Mouse (Mus musculus) midbrain, embryonic 16.5 days (tissue): ENCODE data around the gene Gal3st4. TPM values are rescaled to one million over a fixed set of nuclear protein-coding genes. Genes with fewer than 3 reads are reported as not detected.

Source experiments
- ATAC-seq: fragments of 200-750 bp; cut with Nextera tagmentation; 2 replicates; pipeline ENCODE4 v1.8.0; 2017; ENCODE audit warnings: moderate TSS enrichment
- H3K27ac ChIP-seq: fragments of 300-500 bp; sonication (generic); 2 replicates; pipeline ENCODE4 v1.5.1; 2014; ENCODE audit warnings: mild to moderate bottlenecking, low read length, mixed read lengths
- H3K27me3 ChIP-seq: fragments of 300-500 bp; sonication (generic); 2 replicates; pipeline ENCODE4 v1.6.1; 2014; ENCODE audit warnings: low read depth, low read length, mixed read lengths; ENCODE audit not compliant: control insufficient read depth, insufficient read depth
- H3K36me3 ChIP-seq: fragments of 300-500 bp; sonication (generic); 2 replicates; pipeline ENCODE4 v1.6.1; 2014; ENCODE audit warnings: mild to moderate bottlenecking, low read length, moderate library complexity, mixed read lengths; ENCODE audit not compliant: control insufficient read depth, insufficient read depth
- H3K4me1 ChIP-seq: fragments of 300-500 bp; sonication (generic); 2 replicates; pipeline ENCODE4 v1.6.1; 2014; ENCODE audit warnings: mild to moderate bottlenecking, low read length, mixed read lengths; ENCODE audit not compliant: control insufficient read depth, insufficient read depth
- H3K4me2 ChIP-seq: fragments of 300-500 bp; sonication (generic); 2 replicates; pipeline ENCODE4 v1.6.1; 2014; ENCODE audit warnings: mild to moderate bottlenecking, low read length, mixed read lengths
- H3K4me3 ChIP-seq: fragments of 300-500 bp; sonication (generic); 2 replicates; pipeline ENCODE4 v1.5.1; 2014; ENCODE audit warnings: low read depth, mild to moderate bottlenecking, low read length, moderate library complexity, mixed read lengths
- H3K9ac ChIP-seq: fragments of 300-500 bp; sonication (generic); 2 replicates; pipeline ENCODE4 v1.6.1; 2014; ENCODE audit warnings: low read depth, low read length, mixed read lengths
- H3K9me3 ChIP-seq: fragments of 300-500 bp; sonication (generic); replicated peaks from 2 replicates; pipeline ENCODE4 v1.6.1; 2014; ENCODE audit warnings: mild to moderate bottlenecking, low read length, mixed read lengths; ENCODE audit not compliant: control insufficient read depth, poor library complexity, severe bottlenecking
- WGBS: fragments of 180-500 bp; shearing (Covaris S2); extraction: QIAGEN DNeasy Blood & Tissue Kit; methylation state at CpG from one replicate; pipeline ENCODE4 v1.1.7; 2014; 5-methylcytosine and 5-hydroxymethylcytosine counted together
- polyA plus RNA-seq: library from polyadenylated mRNA; unstranded; fragments of >200 nt; fragmentation: Nextera tagmentation; extraction: Ambion mirVana; gene quantifications from 2 replicates; pipeline ENCODE4 v1.2.1, GENCODE M21; 2015

Gal3st4 gene
- polyA plus RNA-seq, 1 experiment from 2014 or later, result 2.3 TPM

- Histone ChIP-seq H3K36me3 (peaks cover 6% of the 10 kb centered on the region; the same call in 1 of the 2 replicates), H3K4me2 (no peak overlapping the region), H3K9me3 (no peaks in the 10 kb centered on the region), H3K9ac (no peak overlapping the region), H3K27me3 (no peaks in the 10 kb centered on the region), H3K4me1 (peaks cover 18% of the 10 kb centered on the region), H3K4me3 (no peak overlapping the region), H3K27ac (no peak overlapping the region)
- WGBS, result 90% methylated on average over 4 of the region's 4 CpGs
- ATAC-seq, result no peak
Observed at GRCm38 (mm10) chr5:138265712-138266111, 6.9 kb downstream of the Gal3st4 start.

GRCm38 (mm10) chr5:138264207-138264578 lies 8.4 kb downstream of the Gal3st4 start:
- Histone ChIP-seq H3K4me3 (peak overlapping the region; percentile 89), H3K27me3 (no peaks in the 10 kb centered on the region), H3K9me3 (no peaks in the 10 kb centered on the region), H3K4me2 (peak overlapping the region; percentile 93), H3K9ac (peak overlapping the region; percentile 95), H3K27ac (peak overlapping the region; percentile 64), H3K4me1 (peaks cover 18% of the 10 kb centered on the region), H3K36me3 (peaks cover 16% of the 10 kb centered on the region; the same call in 1 of the 2 replicates)
- 15% methylated on average over 6 of the region's 6 CpGs for WGBS
- ATAC-seq, result no peak

- ATAC-seq, result peak; percentile 93
- no peaks in the 10 kb centered on the region for H3K9me3 ChIP-seq
- H3K4me2 ChIP-seq, result peak within 1 kb of the TSS; percentile 93
- H3K36me3 ChIP-seq, result peaks cover 16% of the 10 kb centered on the region; the same call in 1 of the 2 replicates
- H3K27me3 ChIP-seq, result no peaks in the 10 kb centered on the region
- H3K4me1 ChIP-seq, result peaks cover 18% of the 10 kb centered on the region
- H3K27ac ChIP-seq, result peak within 1 kb of the TSS; percentile 64
- WGBS, result under 1% methylated on average over 66 of the region's 71 CpGs
- peak within 1 kb of the TSS; percentile 95 for H3K9ac ChIP-seq
- peak within 1 kb of the TSS; percentile 89 for H3K4me3 ChIP-seq
Observed at GRCm38 (mm10) chr5:138263260-138264206, 9.1 kb downstream of the Gal3st4 start, which contains the start of gene BC037034. TSS of gene BC037034 (minus strand) at chr5:138264033.

GRCm38 (mm10) chr5:138262582-138263240 lies 9.9 kb downstream of the Gal3st4 start:
- H3K4me1 ChIP-seq, result peaks cover 18% of the 10 kb centered on the region
- H3K27me3 ChIP-seq, result no peaks in the 10 kb centered on the region
- H3K9ac ChIP-seq, result peak overlapping the region; percentile 95
- H3K4me2 ChIP-seq, result peak overlapping the region; percentile 93
- ATAC-seq, result no peak
- peaks cover 16% of the 10 kb centered on the region; the same call in 1 of the 2 replicates for H3K36me3 ChIP-seq
- no peaks in the 10 kb centered on the region for H3K9me3 ChIP-seq
- peak overlapping the region; percentile 89 for H3K4me3 ChIP-seq
- 0 out of 2 replicates have a peak overlapping the region, but pooled peaks have one; percentile 2 for H3K27ac ChIP-seq
- WGBS, result 67% methylated on average over 18 of the region's 18 CpGs

GRCm38 (mm10) chr5:138262001-138262400 lies 10.6 kb downstream of the Gal3st4 start:
- peaks cover 19% of the 10 kb centered on the region for H3K4me1 ChIP-seq
- no peaks in the 10 kb centered on the region for H3K27me3 ChIP-seq
- H3K4me2 ChIP-seq, result no peak overlapping the region
- H3K9me3 ChIP-seq, result no peaks in the 10 kb centered on the region
- no peak overlapping the region for H3K9ac ChIP-seq
- H3K4me3 ChIP-seq, result no peak overlapping the region
- H3K27ac ChIP-seq, result no peak overlapping the region
- 87% methylated on average over 4 of the region's 4 CpGs for WGBS
- peaks cover 16% of the 10 kb centered on the region; the same call in 1 of the 2 replicates for H3K36me3 ChIP-seq
- ATAC-seq, result no peak

GRCm38 (mm10) chr5:138260834-138261233 lies 11.8 kb downstream of the Gal3st4 start:
- Histone ChIP-seq H3K36me3 (peaks cover 16% of the 10 kb centered on the region; the same call in 1 of the 2 replicates), H3K4me3 (no peak overlapping the region), H3K4me1 (peaks cover 28% of the 10 kb centered on the region), H3K9ac (no peak overlapping the region), H3K4me2 (no peak overlapping the region), H3K27me3 (no peaks in the 10 kb centered on the region), H3K9me3 (no peaks in the 10 kb centered on the region), H3K27ac (no peak overlapping the region)
- no peak for ATAC-seq
- 95% methylated on average over 11 of the region's 11 CpGs for WGBS

GRCm38 (mm10) chr5:138260051-138260450 lies 12.6 kb downstream of the Gal3st4 start:
- no peak overlapping the region for H3K4me3 ChIP-seq
- H3K27me3 ChIP-seq, result no peaks in the 10 kb centered on the region
- H3K9ac ChIP-seq, result no peak overlapping the region
- no peaks in the 10 kb centered on the region for H3K9me3 ChIP-seq
- no peak overlapping the region for H3K4me2 ChIP-seq
- no peak overlapping the region for H3K27ac ChIP-seq
- peaks cover 27% of the 10 kb centered on the region for H3K4me1 ChIP-seq
- no peak for ATAC-seq
- WGBS, result 85% methylated on average over 10 of the region's 10 CpGs
- peaks cover 16% of the 10 kb centered on the region; the same call in 1 of the 2 replicates for H3K36me3 ChIP-seq

GRCm38 (mm10) chr5:138258993-138259392 lies 13.6 kb downstream of the Gal3st4 start:
- 85% methylated on average over 7 of the region's 7 CpGs for WGBS
- no peak for ATAC-seq
- no peak overlapping the region for H3K4me2 ChIP-seq
- no peaks in the 10 kb centered on the region for H3K9me3 ChIP-seq
- no peaks in the 10 kb centered on the region for H3K27me3 ChIP-seq
- H3K4me3 ChIP-seq, result no peak overlapping the region
- peaks cover 16% of the 10 kb centered on the region; the same call in 1 of the 2 replicates for H3K36me3 ChIP-seq
- no peak overlapping the region for H3K27ac ChIP-seq
- no peak overlapping the region for H3K9ac ChIP-seq
- peaks cover 26% of the 10 kb centered on the region for H3K4me1 ChIP-seq
